Mouse (Mus musculus): ENCODE data around the gene Cct5.

Cct5 gene

GRCm38 (mm10) chr15:31601646-31602374 lies at the start of gene Cct5, which contains the start of gene Fam173b:
Gene Cct5, minus strand, starts transcription at chr15:31601804.
Gene Fam173b, plus strand, starts transcription at chr15:31601852.
- peak; percentile 98 for DNase-seq (ENCODE audit: low spot score in 2 of 2)

- no peak for DNase-seq (ENCODE audit: low spot score in 2 of 2)
Observed at GRCm38 (mm10) chr15:31650821-31651220, 49.2 kb upstream of the Cct5 start.

GRCm38 (mm10) chr15:31649691-31650090 lies 48.1 kb upstream of the Cct5 start:
- DNase-seq (ENCODE audit: low spot score in 2 of 2) = no peak

GRCm38 (mm10) chr15:31647851-31648569 lies 46.4 kb upstream of the Cct5 start:
- no peak for DNase-seq (ENCODE audit: low spot score in 2 of 2)

GRCm38 (mm10) chr15:31647225-31647624 lies 45.6 kb upstream of the Cct5 start:
- DNase-seq (ENCODE audit: low spot score in 2 of 2) = no peak

- DNase-seq (ENCODE audit: low spot score in 2 of 2) = no peak
Observed at GRCm38 (mm10) chr15:31636091-31636595, 34.5 kb upstream of the Cct5 start.

- no peak for DNase-seq (ENCODE audit: low spot score in 2 of 2)
Observed at GRCm38 (mm10) chr15:31634582-31634981, 33.0 kb upstream of the Cct5 start.

- DNase-seq (ENCODE audit: low spot score in 2 of 2) = no peak
Observed at GRCm38 (mm10) chr15:31632478-31632877, 30.9 kb upstream of the Cct5 start.

GRCm38 (mm10) chr15:31631396-31631858 lies 29.8 kb upstream of the Cct5 start:
- no peak for DNase-seq (ENCODE audit: low spot score in 2 of 2)

- DNase-seq (ENCODE audit: low spot score in 2 of 2) = no peak
Observed at GRCm38 (mm10) chr15:31629556-31629955, 28.0 kb upstream of the Cct5 start.

GRCm38 (mm10) chr15:31628180-31628579 lies 26.6 kb upstream of the Cct5 start:
- no peak for DNase-seq (ENCODE audit: low spot score in 2 of 2)

GRCm38 (mm10) chr15:31627277-31628154 lies 25.9 kb upstream of the Cct5 start:
- DNase-seq (ENCODE audit: low spot score in 2 of 2) = no peak

GRCm38 (mm10) chr15:31619521-31619920 lies 17.9 kb upstream of the Cct5 start:
- no peak for DNase-seq (ENCODE audit: low spot score in 2 of 2)

- DNase-seq (ENCODE audit: low spot score in 2 of 2) = no peak
Observed at GRCm38 (mm10) chr15:31617261-31617660, 15.7 kb upstream of the Cct5 start.

GRCm38 (mm10) chr15:31614666-31615065 lies 13.1 kb upstream of the Cct5 start:
- DNase-seq (ENCODE audit: low spot score in 2 of 2) = no peak

GRCm38 (mm10) chr15:31613826-31614453 lies 12.3 kb upstream of the Cct5 start:
- no peak for DNase-seq (ENCODE audit: low spot score in 2 of 2)

GRCm38 (mm10) chr15:31611976-31612375 lies 10.4 kb upstream of the Cct5 start:
- DNase-seq (ENCODE audit: low spot score in 2 of 2) = no peak

- DNase-seq (ENCODE audit: low spot score in 2 of 2) = no peak
Observed at GRCm38 (mm10) chr15:31611027-31611426, 9.4 kb upstream of the Cct5 start.

GRCm38 (mm10) chr15:31606821-31607220 lies 5.2 kb upstream of the Cct5 start:
- DNase-seq (ENCODE audit: low spot score in 2 of 2) = peak in 1 of 2 experiments; percentile 35

GRCm38 (mm10) chr15:31603113-31603512 lies 1.5 kb upstream of the Cct5 start:
- no peak for DNase-seq (ENCODE audit: low spot score in 2 of 2)

- DNase-seq (ENCODE audit: low spot score in 2 of 2) = peak in 1 of 2 experiments; percentile 31
Observed at GRCm38 (mm10) chr15:31602426-31602825, 822 bp upstream of the Cct5 start.
